Mouse (Mus musculus): Measurements from ENCODE around the gene Zc3h12a. TPM values are rescaled to one million over a fixed set of nuclear protein-coding genes. Genes with fewer than 3 reads are reported as not detected.

Zc3h12a gene
- polyA plus RNA-seq, 1 experiment = 7.6 TPM

DNA sequence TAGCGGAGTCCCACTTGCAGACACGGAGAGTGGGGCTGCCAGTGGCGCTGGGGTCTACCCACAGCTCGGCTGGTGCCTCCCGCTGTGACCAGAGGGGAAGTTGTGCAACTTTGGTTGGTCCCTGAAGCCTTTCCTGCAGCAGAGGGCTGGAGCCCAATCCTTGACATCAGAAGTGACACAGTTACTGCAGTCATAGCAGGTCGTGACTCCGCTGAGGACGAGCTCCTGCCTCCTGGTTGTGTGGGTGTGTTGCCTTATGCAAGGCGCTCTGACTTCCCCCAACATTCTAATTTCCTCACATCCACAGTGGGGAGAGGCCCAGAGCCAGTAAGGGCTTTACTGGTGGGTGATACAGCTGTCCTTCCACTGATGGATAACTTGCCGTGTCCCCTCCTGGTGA is 17.6 kb upstream of the Zc3h12a start:
- DNase-seq (ENCODE audit: low read depth) = no peak

DNA sequence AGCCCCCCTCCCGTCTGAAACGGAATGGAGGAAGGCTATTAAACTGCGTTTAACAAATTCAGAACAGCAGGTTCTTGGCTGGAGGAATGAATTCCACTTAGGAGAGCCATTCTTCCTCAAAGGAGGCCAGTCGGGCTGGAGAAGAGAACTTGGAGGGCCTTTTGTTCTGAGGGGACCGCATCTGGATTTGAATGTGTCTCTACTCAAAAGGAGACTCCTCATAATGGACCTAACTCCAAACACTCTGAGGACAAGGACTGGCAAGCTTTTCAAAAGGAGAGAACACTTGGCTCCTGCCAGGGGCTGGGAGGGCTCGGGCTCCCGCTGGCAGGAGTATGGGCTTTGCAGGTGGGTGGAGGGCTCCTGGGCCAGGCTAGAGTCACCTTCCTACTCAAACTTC is 17.0 kb upstream of the Zc3h12a start:
- no peak for DNase-seq (ENCODE audit: low read depth)

DNA sequence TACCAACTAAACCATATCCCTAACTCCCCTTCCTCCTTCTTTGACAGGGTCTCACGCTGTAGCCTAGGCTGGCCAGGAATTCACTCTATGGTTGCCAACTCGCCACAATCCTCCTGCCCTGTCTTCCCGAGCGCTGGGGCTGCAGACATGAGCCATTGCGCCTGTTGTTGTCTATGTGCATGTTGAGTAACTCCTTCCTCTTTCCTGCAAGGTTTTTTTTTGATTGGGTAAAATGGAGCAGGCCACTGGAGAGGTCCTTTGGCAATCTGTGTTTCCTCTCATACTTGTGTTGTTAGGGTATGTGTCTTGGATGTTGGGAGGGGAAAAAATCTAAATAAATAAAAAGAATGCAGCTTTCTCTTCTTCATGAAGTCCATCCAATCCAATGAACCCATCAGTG is 16.6 kb upstream of the Zc3h12a start:
- no peak for DNase-seq (ENCODE audit: low read depth)

DNA sequence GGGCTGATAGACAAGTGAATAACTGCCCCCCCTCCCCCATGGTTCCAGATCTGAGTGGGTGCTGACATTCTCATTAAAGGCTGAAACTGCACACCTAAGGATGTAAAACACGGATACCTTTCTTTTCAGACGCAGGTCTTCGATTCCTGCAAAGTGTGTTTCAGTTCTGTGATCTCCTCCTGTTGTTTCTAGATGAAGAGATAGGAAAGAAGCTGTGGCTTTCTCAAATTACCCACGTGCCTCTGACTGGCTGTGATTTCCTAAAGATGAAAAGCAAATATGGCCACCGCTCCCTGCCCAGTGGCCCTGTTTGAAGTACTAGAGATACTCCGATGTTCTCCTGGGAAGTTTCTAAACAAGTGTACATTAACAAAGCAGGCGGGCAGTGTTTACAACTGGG is 10.7 kb upstream of the Zc3h12a start:
- no peak for DNase-seq (ENCODE audit: low read depth)

DNA sequence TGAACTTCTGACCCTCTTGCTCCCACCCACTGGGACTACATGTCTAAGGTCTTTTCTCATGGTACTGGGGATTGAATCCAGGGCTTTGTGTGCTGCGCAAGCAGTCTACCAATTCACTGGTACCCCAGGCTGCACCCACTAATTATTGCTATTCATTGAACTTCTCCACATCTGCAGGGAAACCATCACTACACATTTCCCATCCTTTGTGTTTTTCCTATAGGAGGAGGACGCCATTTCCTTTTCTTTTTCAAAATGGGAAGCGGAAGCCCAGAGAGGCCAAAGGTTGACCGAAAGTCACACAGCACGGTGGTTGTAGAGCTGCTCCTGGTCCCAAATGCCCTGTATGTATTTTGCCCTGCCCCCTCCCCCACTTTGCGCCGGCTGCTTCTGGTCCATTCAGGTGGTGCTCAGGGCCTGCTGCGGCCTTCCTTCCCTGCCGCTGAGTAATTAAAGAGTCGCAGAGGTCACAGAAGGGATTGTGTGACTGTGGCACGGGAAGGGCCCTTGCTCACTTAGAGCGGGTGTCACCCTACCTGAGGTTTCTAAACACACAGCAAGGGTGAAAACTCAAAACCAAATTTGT is 8.8 kb upstream of the Zc3h12a start:
- no peak for DNase-seq (ENCODE audit: low read depth)

DNA sequence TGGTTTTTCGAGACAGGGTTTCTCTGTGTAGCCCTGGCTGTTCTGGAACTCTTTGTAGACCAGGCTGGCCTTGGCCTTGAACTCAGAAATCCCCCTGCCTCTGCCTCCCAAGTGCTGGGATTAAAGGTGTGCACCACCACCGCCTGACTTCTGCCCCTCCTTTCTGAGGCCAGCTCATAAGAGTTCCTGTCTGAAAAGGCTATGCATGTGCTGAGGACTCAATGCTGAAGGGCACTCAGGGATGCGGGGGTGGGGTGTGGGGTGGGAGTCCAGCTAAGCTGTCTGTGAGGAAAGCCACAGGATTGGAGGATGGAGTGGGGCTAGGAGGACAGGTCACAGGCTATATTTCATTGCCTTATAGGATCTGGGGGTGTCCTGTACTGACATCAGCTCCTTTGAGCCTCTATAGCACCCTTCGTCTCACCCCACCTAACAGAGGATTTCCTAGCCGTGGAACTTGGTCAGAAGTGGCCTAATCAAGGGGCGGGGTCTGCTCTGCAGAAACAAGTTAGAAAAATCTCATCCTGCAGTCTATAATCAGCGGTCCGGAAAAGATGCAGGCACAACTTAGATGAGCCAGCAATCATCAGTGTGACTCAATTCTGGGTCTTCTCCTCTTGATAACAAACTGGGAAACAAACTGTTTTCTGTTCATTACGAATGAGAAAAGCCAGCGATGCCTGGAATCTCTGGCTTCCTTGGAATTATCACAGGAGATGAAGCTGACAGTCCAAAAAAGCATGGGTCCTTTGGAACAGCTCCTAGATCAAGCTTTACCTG is 7.6 kb upstream of the Zc3h12a start:
- no peak for DNase-seq (ENCODE audit: low read depth)

DNA sequence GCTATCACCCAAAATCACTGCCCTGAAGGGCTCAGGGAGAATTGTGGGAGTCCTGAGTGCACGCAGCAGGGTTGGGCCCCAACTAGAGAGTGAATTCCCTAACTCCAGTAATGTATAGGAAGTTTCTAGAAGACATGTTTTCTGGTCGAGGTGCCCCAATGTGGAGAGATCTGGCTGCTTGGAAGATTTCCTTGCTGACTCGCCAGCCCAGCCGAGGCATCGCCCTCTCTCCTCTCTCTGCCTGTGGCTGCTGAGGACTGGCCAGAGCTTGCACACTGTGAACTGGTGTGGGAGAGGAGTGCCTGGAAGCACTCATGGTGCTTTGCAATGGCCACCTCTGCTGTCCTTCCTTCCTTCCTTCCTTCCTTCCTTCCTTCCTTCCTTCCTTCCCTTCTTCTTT is 7.0 kb upstream of the Zc3h12a start:
- no peak for DNase-seq (ENCODE audit: low read depth)

DNA sequence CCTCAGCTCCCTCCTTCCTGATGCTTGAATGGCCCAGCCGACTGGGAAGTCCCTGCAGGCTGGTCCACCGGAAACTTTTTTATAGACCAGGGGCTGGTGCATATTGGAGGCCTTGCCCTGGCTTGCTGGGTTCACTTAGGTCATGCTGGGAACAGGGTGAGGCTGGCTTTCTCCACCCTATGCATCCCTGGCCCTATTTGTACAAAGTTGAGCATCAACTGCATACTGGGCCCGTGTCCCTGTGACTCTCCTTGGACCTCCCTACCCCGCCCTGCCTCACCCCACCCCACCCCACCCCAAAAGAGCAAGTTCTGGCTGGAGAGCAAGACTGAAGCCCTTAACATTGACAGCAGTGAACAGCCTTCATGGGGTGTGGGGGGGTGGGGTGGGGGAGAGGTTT is 6.6 kb upstream of the Zc3h12a start:
- DNase-seq (ENCODE audit: low read depth) = no peak

DNA sequence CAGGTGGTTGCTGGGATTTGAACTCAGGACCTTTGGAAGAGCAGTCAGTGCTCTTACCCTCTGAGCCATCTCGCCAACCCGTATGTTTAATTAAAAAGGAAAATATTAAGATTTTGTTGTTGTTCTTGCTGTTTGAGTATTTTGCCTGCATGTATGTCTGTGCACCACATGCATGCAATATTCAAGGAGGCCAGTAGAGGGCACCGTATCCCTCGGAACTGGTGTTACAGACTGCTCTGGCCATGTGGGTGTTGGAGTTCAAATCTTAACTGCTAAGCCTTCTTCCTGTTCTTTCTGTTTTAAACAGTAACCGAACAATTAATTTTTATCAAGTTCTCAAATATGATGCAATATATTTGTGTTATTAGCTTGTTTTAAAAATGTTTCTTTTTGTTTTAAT is 4.8 kb upstream of the Zc3h12a start:
- no peak for DNase-seq (ENCODE audit: low read depth)

DNA sequence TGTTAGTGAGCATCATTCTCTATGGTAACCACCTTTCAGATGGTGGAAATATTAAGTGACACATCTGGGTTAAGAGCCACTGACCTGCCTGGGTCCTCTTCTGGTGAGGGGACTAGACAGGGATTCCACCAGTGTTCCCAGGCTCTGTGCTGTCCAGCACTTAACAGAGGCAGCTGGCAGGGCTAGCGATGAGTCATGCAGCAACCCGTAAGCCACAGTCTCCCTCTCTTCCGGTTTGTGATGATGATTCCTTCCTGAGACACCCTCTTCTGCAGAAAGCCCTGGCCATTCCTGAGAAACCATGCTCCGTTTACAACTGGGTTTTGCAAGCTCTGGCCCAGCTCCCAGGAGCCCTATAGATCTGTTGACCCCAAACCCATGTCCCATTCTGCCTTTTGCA is 3.9 kb upstream of the Zc3h12a start:
- DNase-seq (ENCODE audit: low read depth) = no peak

DNA sequence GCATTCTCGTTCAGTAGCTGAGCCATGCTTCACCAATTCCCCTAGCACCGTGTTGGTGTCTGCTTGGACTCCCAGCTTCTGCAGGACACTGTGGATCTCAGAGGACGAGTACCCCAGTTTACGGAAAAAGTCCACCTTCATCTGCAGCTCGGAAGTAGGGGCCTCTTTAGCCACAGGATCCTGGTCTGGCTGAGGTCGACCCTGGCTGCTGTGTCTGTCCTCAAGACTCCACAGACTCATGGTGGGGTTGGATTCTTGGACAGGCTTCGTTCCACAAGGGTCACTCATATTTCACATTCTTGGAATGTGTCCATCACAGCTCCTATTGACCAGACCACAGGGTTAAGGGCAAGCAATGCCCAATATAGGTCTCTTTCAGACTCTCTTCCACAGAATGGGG is 879 bp downstream of the Zc3h12a start:
- no peak for DNase-seq (ENCODE audit: low read depth)

DNA sequence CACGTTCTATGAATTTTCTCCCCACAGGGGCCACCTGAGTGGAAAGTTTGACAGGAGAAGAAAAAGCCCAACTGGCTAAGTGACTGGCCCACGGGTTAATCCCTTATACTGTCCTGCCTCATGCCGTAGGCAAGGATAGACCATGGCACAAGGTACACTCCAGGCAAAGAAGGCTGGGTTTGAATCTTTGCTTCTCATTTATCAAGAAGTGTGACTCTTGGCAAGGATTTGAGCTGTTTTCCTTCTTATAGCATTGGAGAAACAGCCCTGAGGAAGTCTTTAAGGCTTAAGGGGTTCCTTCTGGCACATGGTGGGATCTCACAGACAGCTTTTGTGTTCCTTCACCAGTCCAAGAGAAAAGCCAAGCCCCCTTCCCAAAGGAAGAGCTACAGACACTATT is 1.5 kb downstream of the Zc3h12a start:
- no peak for DNase-seq (ENCODE audit: low read depth)

DNA sequence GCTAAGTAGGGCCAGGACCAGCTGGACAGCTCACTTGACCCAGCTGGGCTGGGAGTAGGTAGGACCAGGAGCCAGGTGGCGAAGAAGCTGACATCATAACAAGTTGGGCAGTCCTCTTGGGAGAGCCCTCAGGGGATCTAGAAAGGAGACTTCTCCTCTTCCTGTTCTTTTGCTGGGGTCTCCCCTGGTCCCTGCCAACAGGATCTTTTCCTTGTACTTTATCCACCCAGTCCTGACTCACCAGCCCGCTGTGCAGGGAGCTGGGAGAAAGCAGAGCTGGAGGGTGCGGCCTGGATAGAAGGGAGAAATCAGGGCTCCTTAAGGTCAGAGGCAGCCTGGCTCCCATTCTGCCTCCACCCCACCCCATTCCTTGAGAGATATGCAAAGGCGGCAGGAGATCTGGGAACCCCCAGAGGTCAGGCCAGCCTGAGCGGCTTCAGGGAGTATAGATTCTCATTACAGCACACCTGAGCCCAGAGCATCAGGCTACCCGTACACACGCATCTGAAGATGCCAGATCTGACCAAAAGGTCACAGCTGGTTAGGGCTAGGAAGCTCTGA is 2.2 kb downstream of the Zc3h12a start:
- DNase-seq (ENCODE audit: low read depth) = no peak

DNA sequence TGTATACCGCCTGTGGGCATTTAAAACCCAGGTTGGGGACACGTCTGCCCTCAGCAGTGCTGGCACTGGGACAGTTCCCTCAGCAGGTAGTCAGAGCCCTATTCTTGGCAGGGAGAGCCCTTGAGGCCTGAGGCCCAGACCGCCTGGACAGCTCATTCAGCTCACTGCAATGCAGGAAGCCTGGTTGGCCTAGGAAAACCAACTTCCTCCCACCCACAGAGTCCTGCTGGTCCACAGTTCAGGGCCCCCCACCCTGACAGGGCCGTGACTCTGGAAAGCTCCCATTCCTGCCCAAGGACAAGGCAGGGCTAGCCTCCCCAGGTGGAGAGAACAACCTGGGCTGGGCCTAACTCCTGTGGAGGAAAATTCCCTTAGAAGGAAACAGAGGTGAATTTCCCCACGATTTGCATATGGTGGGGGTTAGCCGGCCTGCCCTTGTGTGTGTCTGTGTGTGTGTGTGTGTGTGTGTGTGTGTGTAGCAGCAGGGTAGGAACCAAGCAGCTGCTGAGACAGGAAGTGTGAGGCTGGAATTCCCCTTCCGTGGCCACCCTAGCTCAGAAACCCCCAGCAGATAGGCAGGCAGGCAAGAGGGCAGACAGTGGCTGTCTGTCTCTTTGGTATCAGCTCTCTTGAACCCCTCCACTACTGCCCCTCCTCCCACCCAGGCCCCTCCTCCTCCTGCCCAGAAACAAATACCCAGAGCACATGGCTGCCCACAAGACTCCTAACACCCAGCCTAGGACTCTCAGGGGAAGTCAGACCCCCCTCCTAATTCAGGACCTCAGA is 3.0 kb downstream of the Zc3h12a start:
- DNase-seq (ENCODE audit: low read depth) = no peak

DNA sequence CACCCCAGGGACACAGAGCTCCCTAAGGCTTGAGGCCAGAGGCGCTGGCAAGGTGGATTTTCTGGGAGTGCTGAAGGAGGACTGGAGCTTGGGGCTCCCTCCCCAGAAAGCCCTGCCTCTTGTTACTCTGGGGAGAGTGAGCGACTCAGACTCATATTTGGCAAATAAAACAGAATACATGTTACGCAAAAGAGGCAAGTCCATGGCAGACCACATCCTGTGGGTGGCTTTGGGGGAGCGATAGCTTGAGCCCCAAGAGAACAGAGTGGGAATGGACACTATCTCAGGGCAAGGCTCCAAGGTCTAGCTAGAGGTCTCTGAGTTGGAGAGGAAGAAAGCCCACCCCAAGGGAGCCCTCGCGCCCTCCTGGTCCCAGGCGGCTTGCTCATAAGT is 4.4 kb downstream of the Zc3h12a start:
- no peak for DNase-seq (ENCODE audit: low read depth)

DNA sequence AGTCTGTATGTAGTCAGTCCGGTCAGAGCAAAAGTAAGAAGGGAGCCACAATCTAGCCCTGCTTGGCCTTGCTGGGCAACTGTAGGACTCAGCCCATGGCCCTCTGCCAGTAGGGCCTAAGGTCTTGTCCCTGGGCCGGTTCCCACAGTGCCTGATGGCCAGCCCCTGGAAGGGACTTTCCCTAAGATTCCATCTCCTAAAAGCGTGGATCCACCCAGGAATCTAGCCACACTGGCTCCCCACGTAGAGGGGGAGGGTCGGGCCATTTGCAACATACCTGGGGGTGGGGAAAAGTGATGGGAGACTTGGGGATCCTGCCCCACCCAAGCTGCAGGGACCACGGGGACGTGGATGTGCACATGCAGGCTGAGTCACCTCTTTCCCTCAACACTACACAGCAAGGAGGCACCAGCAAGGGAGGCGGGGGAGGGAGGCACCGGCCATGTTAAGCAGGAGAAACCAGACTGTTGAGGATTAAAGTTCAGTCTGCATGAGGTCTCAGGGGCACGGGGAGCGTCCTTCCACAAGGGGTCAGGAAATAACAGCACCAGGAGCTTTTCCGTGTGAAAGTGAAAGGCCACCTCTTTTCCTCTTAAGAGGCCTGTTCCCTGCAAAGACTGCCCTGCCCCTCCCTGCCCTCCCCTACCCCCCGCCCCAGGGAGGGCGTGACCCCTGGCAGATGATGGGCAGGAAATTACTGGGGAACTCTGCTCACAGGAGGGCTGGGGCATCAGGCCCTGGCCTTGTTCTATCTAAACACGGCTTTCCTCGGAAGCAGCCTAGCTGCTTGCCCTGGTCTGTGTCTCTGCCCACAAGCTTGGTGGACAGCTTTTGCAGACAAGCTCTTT is 5.0 kb downstream of the Zc3h12a start:
- no peak for DNase-seq (ENCODE audit: low read depth)

DNA sequence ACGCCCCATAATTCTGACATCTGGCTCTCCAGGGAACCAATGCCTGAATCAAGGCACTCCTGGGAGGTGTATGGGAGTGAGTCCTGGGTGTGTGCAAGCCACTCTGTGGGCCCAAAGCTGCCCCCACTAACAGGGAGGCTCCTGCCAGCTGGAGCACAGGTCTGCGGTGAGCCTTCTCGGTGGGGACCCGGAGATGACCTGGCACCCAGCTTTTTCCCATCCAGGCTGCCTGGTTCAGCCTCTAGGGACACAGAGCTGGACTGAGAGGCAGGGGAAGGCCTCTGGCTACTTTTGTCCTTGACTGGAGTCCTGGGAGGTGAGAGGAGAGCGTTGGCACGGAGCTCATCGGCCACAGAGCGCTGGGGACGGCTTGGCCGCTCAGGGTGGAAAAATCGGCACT is 7.9 kb downstream of the Zc3h12a start:
- DNase-seq (ENCODE audit: low read depth) = no peak

DNA sequence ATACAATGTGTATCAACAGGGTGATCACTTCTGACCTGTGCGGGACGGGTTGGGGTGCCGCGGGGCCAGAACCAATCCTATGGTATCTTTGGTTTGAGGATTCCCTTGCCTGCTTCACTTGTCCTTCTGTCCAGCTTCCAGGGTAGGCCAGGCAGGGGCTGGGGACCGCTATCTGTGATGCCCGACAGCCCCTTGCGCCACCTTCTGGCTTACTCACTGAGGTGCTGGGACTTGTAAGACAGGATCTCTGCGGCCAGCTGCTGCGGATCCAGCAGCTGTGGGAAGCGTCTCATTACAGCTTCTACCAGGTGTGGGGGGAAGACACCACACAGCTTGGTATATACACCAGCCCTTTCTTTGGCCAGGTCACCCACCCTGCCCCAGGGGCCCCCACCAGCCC is 8.6 kb downstream of the Zc3h12a start:
- no peak for DNase-seq (ENCODE audit: low read depth)

DNA sequence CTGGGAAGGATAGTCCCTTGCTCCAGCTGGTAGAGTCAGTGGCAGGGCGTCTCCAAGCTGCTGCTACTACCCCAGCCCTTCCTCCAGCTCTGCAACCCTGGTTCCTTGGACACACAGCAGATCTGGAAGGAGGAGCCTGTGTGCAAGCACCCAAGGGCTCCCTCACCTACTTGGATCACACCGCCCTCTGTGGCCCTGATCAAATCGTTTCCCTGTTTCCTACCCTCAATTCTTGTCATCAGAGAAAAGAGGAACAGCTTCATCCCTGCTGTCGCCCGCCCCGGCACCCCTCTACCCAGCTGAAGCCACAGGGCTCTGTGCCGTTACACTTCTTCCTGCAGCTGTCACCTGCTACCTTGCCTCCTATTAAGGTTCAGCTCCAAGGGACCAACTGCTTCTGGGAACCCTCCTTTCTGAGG is 9.7 kb downstream of the Zc3h12a start:
- DNase-seq (ENCODE audit: low read depth) = no peak

DNA sequence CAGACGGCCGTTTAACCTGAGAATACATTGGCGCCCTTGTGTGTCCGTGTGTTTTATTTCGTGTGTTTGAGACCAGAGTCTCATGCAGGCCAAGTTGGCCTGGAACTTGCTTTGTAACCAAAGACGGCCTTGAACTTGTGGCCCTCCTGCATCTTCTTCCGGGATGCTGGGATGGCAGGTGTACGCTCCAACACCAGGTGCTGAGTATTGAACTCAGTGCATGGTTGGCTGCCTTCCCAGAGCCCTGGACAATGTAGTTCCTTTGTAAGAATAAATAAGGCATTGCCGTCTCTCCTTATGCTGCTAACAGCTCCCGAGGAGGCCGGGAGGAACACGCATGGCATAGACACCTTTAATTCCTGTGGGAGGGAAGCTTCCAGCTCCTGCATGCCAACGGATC is 10.7 kb downstream of the Zc3h12a start:
- no peak for DNase-seq (ENCODE audit: low read depth)

DNA sequence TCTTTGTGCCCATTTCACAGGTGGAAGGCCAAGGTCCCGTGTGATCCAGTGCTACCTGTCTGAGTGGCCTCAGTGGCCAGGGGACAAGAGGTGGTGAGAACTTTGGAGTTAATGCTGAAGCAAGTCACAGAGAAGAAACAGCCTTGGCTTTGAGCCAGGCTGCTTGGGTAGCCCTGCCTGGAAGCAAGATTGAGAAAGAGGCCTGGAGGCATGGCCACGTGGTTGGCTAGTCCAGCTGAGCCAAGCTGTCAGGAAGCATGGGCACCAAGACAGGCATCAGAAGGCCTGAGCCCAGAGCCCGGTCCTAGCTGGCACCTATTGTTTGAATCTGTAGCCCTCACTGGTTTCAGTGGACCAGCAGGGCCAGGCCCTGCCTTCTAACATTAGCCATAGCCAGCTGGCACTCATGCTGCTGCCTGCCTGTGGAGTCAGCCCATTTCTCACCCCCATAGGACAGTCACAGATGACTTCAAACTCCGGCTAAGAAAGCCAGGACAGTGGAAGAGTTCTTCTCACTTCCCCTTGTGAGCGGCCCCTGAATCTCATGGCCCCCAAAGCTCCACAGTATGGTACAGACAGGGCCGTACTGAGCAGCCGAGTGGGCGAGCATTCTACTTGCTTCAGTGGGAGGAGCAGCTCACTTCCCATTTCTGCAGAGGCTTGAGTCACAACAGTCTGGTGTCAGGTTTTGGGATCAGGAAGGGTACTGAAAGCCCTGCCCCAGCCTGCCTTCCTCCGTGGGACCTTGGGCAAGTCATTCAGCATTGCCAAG is 11.4 kb downstream of the Zc3h12a start:
- no peak for DNase-seq (ENCODE audit: low read depth)

Measured in gonadal fat pad, adult 2 months (tissue).